Mouse (Mus musculus) ES-Bruce4 (cell line): ENCODE results near the gene Pola2.

Source experiments
- CTCF ChIP-seq: IDR thresholded peaks from one replicate; pipeline ENCODE4 v1.8.1; 2011; ENCODE audit warnings: low read depth, low read length
- EP300 ChIP-seq: IDR thresholded peaks from 2 replicates; pipeline ENCODE4 v1.6.1; 2011; ENCODE audit warnings: low read depth, low read length; ENCODE audit not compliant: insufficient read depth
- POLR2A ChIP-seq: IDR thresholded peaks from one replicate; pipeline ENCODE4 v1.8.1; 2011; ENCODE audit warnings: low read length; ENCODE audit not compliant: insufficient read depth

DNA sequence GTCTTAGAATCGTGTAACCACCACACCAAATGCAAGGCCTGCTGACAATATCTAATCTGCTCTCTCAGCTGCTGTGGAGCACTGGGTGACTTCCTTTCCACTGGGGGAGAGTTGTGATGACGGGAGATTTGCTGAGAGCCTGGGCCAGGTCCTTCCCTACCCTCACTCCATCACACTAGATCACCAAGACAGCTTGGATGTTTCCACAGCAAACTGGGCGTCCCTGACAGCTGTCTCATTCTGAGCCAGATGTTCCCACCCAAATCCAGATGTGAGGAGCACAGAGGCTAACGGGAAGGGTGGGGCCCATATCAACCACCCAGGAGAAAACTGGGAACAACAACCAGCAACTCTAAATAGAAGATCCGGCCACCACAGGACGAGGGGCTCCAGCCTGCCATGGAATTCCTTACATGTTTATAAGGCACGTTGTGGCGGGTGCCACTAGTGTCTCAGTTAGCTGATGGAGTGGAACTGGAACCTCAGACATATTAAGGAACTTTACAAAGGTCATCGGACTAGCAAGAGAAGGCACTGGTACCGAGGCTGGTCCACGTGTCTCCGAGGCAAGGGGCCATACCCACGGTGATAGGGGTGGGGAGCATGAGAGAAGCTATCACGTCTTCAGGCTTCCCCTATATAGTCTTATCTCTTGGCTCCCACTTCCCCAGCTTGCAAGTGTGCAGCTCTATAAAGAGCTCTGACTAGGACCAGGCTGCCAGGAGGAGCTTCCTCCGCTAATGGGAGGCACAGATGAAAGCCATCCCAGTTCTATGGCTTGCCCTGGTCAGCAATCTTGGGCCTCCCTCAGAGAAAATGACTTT, 41.7 kb downstream of the Pola2 start:
- TF ChIP-seq POLR2A: no peak
- no peak for TF ChIP-seq CTCF
- TF ChIP-seq EP300: no peak
